Mouse (Mus musculus) MEL (cell line): ENCODE data around the gene Lhfpl2. TPM values are rescaled to one million over a fixed set of nuclear protein-coding genes. Genes with fewer than 3 reads are reported as not detected.

Source experiments
- DNase-seq: peaks from one replicate; pipeline ENCODE4 v3.0.0; 2011; ENCODE audit warnings: low read depth, low spot score
- H3K27ac ChIP-seq: 2 replicates; pipeline ENCODE4 v1.5.1; 2012; ENCODE audit warnings: low read depth, mild to moderate bottlenecking, control low read depth, low read length, moderate library complexity; ENCODE audit not compliant: control insufficient read depth
- H3K27me3 ChIP-seq, 2 experiments: fragments of 150-350 bp in 1 of 2; sonication (generic) in 1 of 2; 2 replicates each; pipeline ENCODE4 v1.6.1; 2012; ENCODE audit warnings: low read length in 2 of 2, mild to moderate bottlenecking in 2 of 2, improper control_type of control experiment in 1 of 2, moderate library complexity in 1 of 2; ENCODE audit not compliant: insufficient read depth in 2 of 2, control insufficient read depth in 1 of 2
- H3K36me3 ChIP-seq, 2 experiments: 2 replicates each; pipeline ENCODE4 v1.6.1; 2012 to 2014; ENCODE audit warnings: low read length in 2 of 2, improper control_type of control experiment in 1 of 2, inconsistent platforms in 1 of 2, mild to moderate bottlenecking in 1 of 2; ENCODE audit not compliant: insufficient read depth in 2 of 2, control insufficient read depth in 1 of 2
- H3K4me1 ChIP-seq, 2 experiments: fragments of 150-350 bp in 1 of 2; sonication (generic) in 1 of 2; 2 replicates each; pipeline ENCODE4 v1.6.1; 2012; ENCODE audit warnings: low read length in 2 of 2, improper control_type of control experiment in 1 of 2, mild to moderate bottlenecking in 1 of 2; ENCODE audit not compliant: insufficient read depth in 2 of 2, control insufficient read depth in 1 of 2
- H3K4me3 ChIP-seq, 2 experiments: fragments of 150-350 bp in 1 of 2; sonication (generic) in 1 of 2; 2 replicates each; pipeline ENCODE4 v1.5.1; 2012; ENCODE audit warnings: low read depth in 2 of 2, low read length in 2 of 2, mild to moderate bottlenecking in 2 of 2, moderate library complexity in 2 of 2, control low read depth in 1 of 2, improper control_type of control experiment in 1 of 2; ENCODE audit not compliant: control insufficient read depth in 1 of 2, insufficient read depth in 1 of 2
- H3K79me2 ChIP-seq: 2 replicates; pipeline ENCODE4 v1.6.1; 2012; ENCODE audit warnings: mild to moderate bottlenecking, low read length, moderate library complexity; ENCODE audit not compliant: control insufficient read depth, poor library complexity, insufficient read depth
- H3K9ac ChIP-seq: 2 replicates; pipeline ENCODE4 v1.6.1; 2012; ENCODE audit warnings: low read depth, mild to moderate bottlenecking, control low read depth, low read length, moderate library complexity; ENCODE audit not compliant: control insufficient read depth, poor library complexity, severe bottlenecking
- H3K9me3 ChIP-seq: fragments of 150-350 bp; sonication (generic); replicated peaks from 2 replicates; pipeline ENCODE4 v1.6.1; 2012; ENCODE audit warnings: mild to moderate bottlenecking, low read length, improper control_type of control experiment, moderate library complexity; ENCODE audit not compliant: insufficient read depth
- BHLHE40 ChIP-seq: IDR thresholded peaks from 2 replicates; pipeline ENCODE4 v1.6.1; 2012; ENCODE audit warnings: low read depth, mild to moderate bottlenecking, inconsistent platforms, low read length, improper control_type of control experiment, borderline replicate concordance
- CHD1 ChIP-seq: IDR thresholded peaks from 2 replicates; pipeline ENCODE4 v1.6.1; 2012; ENCODE audit warnings: low read depth, mild to moderate bottlenecking, inconsistent platforms, low read length, improper control_type of control experiment
- CHD2 ChIP-seq: IDR thresholded peaks from 2 replicates; pipeline ENCODE4 v1.6.1; 2011; ENCODE audit warnings: low read length, improper control_type of control experiment
- CTCF ChIP-seq, 3 experiments: IDR thresholded peaks in 2 of 3; conservative IDR thresholded peaks in 1 of 3; 2 replicates each; pipeline ENCODE4 v1.5.1; 2011 to 2012; ENCODE audit warnings: low read length in 3 of 3, low read depth in 2 of 3, mild to moderate bottlenecking in 2 of 3, improper control_type of control experiment in 1 of 3, inconsistent platforms in 1 of 3, mixed read lengths in 1 of 3, moderate library complexity in 1 of 3; ENCODE audit not compliant: control insufficient read depth in 1 of 3, insufficient read depth in 1 of 3, poor library complexity in 1 of 3, severe bottlenecking in 1 of 3
- ETS1 ChIP-seq: IDR thresholded peaks from 2 replicates; pipeline ENCODE4 v1.6.1; 2012; ENCODE audit warnings: low read depth, mild to moderate bottlenecking, inconsistent platforms, low read length, improper control_type of control experiment, moderate library complexity
- GABPA ChIP-seq: IDR thresholded peaks from 2 replicates; pipeline ENCODE4 v1.6.1; 2012; ENCODE audit warnings: low read depth, mild to moderate bottlenecking, inconsistent platforms, low read length, improper control_type of control experiment, moderate library complexity
- JUND ChIP-seq: IDR thresholded peaks from 2 replicates; pipeline ENCODE4 v1.6.1; 2011; ENCODE audit warnings: low read depth, mild to moderate bottlenecking, improper control_type of control experiment, low read length
- MAFK ChIP-seq: IDR thresholded peaks from 2 replicates; pipeline ENCODE4 v1.6.1; 2011; ENCODE audit warnings: low read depth, mild to moderate bottlenecking, low read length, improper control_type of control experiment, borderline replicate concordance
- MEF2A ChIP-seq: IDR thresholded peaks from 2 replicates; pipeline ENCODE4 v1.6.1; 2014; ENCODE audit warnings: low read depth, mild to moderate bottlenecking, inconsistent platforms, low read length, improper control_type of control experiment; ENCODE audit not compliant: poor library complexity, insufficient replicate concordance, severe bottlenecking; ENCODE audit errors: extremely low read depth
- MXI1 ChIP-seq: IDR thresholded peaks from 2 replicates; pipeline ENCODE4 v1.6.1; 2011; ENCODE audit warnings: mild to moderate bottlenecking, low read depth, low read length, improper control_type of control experiment
- MYB ChIP-seq: IDR thresholded peaks from 2 replicates; pipeline ENCODE4 v1.6.1; 2011; ENCODE audit warnings: mild to moderate bottlenecking, low read depth, low read length, improper control_type of control experiment
- NELFE ChIP-seq: IDR thresholded peaks from 2 replicates; pipeline ENCODE4 v1.6.1; 2011; ENCODE audit warnings: low read depth, low read length, improper control_type of control experiment
- NRF1 ChIP-seq: IDR thresholded peaks from 2 replicates; pipeline ENCODE4 v1.6.1; 2014; ENCODE audit warnings: low read depth, mild to moderate bottlenecking, inconsistent platforms, low read length, improper control_type of control experiment, moderate library complexity; ENCODE audit not compliant: poor library complexity, insufficient read depth, severe bottlenecking
- POLR2AphosphoS2 ChIP-seq: IDR thresholded peaks from 2 replicates; pipeline ENCODE4 v1.6.1; 2011; ENCODE audit warnings: low read length, improper control_type of control experiment
- POLR2AphosphoS5 ChIP-seq: IDR thresholded peaks from 2 replicates; pipeline ENCODE4 v1.6.1; 2012; ENCODE audit warnings: low read depth, borderline replicate concordance, mild to moderate bottlenecking, inconsistent platforms, low read length, moderate library complexity, mixed read lengths
- RAD21 ChIP-seq: IDR thresholded peaks from 2 replicates; pipeline ENCODE4 v1.6.1; 2011; ENCODE audit warnings: mild to moderate bottlenecking, low read depth, low read length, improper control_type of control experiment
- RCOR1 ChIP-seq: IDR thresholded peaks from 2 replicates; pipeline ENCODE4 v1.6.1; 2012; ENCODE audit warnings: low read depth, mild to moderate bottlenecking, inconsistent platforms, low read length, improper control_type of control experiment
- SIN3A ChIP-seq: IDR thresholded peaks from 2 replicates; pipeline ENCODE4 v1.6.1; 2012; ENCODE audit warnings: low read length, improper control_type of control experiment, inconsistent platforms
- SMC3 ChIP-seq: IDR thresholded peaks from 2 replicates; pipeline ENCODE4 v1.6.1; 2011; ENCODE audit warnings: low read depth, low read length, improper control_type of control experiment
- TAL1 ChIP-seq: IDR thresholded peaks from 2 replicates; pipeline ENCODE4 v1.6.1; 2012; ENCODE audit warnings: mild to moderate bottlenecking, inconsistent platforms, low read length, moderate library complexity, mixed read lengths
- TBP ChIP-seq: IDR thresholded peaks from 2 replicates; pipeline ENCODE4 v1.8.0; 2011; ENCODE audit warnings: low read depth, low read length, improper control_type of control experiment
- UBTF ChIP-seq: IDR thresholded peaks from 2 replicates; pipeline ENCODE4 v1.6.1; 2012; ENCODE audit warnings: low read depth, mild to moderate bottlenecking, inconsistent platforms, low read length, improper control_type of control experiment, moderate library complexity, borderline replicate concordance; ENCODE audit not compliant: insufficient read depth
- ZKSCAN1 ChIP-seq: IDR thresholded peaks from 2 replicates; pipeline ENCODE4 v1.6.1; 2012; ENCODE audit warnings: low read depth, mild to moderate bottlenecking, inconsistent platforms, low read length, improper control_type of control experiment, moderate library complexity
- polyA plus RNA-seq, 2 experiments: library from polyadenylated mRNA; stranded (reverse) in 1 of 2; unstranded in 1 of 2; fragments of >175 nt in 1 of 2; fragments of >200 nt in 1 of 2; gene quantifications; 2 replicates each; pipeline versions ENCODE4 v1.2.1 to v1.2.4; 2012; ENCODE audit warnings: low replicate concordance in 2 of 2, low read depth in 1 of 2; ENCODE audit not compliant: insufficient read length in 2 of 2, insufficient read depth in 1 of 2, missing spikeins in 1 of 2
- total RNA-seq: library from RNA; depleted of rRNA; stranded (reverse); fragments of 300-350 nt; gene quantifications from 2 replicates; pipeline ENCODE4 v1.2.3, GENCODE M21; 2012

The Lhfpl2 gene
- total and polyA plus RNA-seq, 3 experiments = 24.5 to 30.2 TPM; not detected in 1

- no peaks in the 10 kb centered on the region for H3K79me2 ChIP-seq
- H3K9me3 ChIP-seq = no peaks in the 10 kb centered on the region
- TF ChIP-seq MXI1 (no peak), SMC3 (no peak), UBTF (no peak), GABPA (no peak), TBP (no peak), CTCF (IDR thresholded peaks at IDR 0.05 in 2 of 3, conservative IDR thresholded peaks at IDR 0.05 in 1 of 3; ENCODE audit: control insufficient read depth in 1 of 3, insufficient read depth in 1 of 3, low read depth in 2 of 3, low read length in 3 of 3, poor library complexity in 1 of 3, severe bottlenecking in 1 of 3) (no peak), POLR2AphosphoS5 (no peak), NELFE (no peak), TAL1 (no peak), JUND (no peak), SIN3A (no peak), ETS1 (no peak), RAD21 (no peak), MEF2A (no peak), POLR2AphosphoS2 (no peak), MAFK (no peak), BHLHE40 (no peak), RCOR1 (no peak), CHD2 (no peak)
- TF ChIP-seq, all 39 proteins: peak for 0
- no peak overlapping the region for H3K9ac ChIP-seq
- no peaks in the 10 kb centered on the region for H3K36me3 ChIP-seq
- DNase-seq = no peak
- H3K27me3 ChIP-seq = no peaks in the 10 kb centered on the region
- H3K4me1 ChIP-seq = no peaks in the 10 kb centered on the region
- no peak overlapping the region for H3K27ac ChIP-seq
- H3K4me3 ChIP-seq = no peak overlapping the region
Observed at GRCm38 (mm10) chr13:94069421-94070307, 12.1 kb downstream of the Lhfpl2 start.

GRCm38 (mm10) chr13:94070308-94070619, 12.7 kb downstream of the Lhfpl2 start:
- no peaks in the 10 kb centered on the region for H3K27me3 ChIP-seq
- no peak for TF ChIP-seq MAFK
- no peak for TF ChIP-seq CHD1
- TF ChIP-seq MXI1 = no peak
- TF ChIP-seq ZKSCAN1 = no peak
- TF ChIP-seq ETS1 = no peak
- no peak for TF ChIP-seq TBP
- no peak for TF ChIP-seq NRF1
- TF ChIP-seq MYB = no peak
- TF ChIP-seq, all 39 proteins: peak for 0
- Histone ChIP-seq H3K27ac (no peak overlapping the region), H3K79me2 (no peaks in the 10 kb centered on the region), H3K4me1 (no peaks in the 10 kb centered on the region), H3K9ac (no peak overlapping the region), H3K4me3 (no peak overlapping the region), H3K36me3 (no peaks in the 10 kb centered on the region), H3K9me3 (no peaks in the 10 kb centered on the region)
- no peak for DNase-seq
